ENCODE assay signal across 21 mouse cellular contexts in genomic region chr6:140268315-140269070, GRCm38 (mm10).
DNase-seq lines count a peak whose midpoint lies in the region; ATAC-seq lines count a peak whose summit lies in the region.
"Had no signal": no experiment of that assay in that cellular context is flagged by ENCODE, and none has a peak within 500 bp of the region (broad histone marks: within the 10 kb centered on the region; RNA-seq: fewer than 3 reads in every experiment).

No protein-coding gene starts in this region.

- no peak overlapping the region for H3K4me2 ChIP-seq in embryonic facial prominence, embryonic 14.5 days (ENCODE audit: low read depth, low read length)
- no peak overlapping the region for H3K4me2 ChIP-seq in limb, embryonic 12.5 days
- no peak overlapping the region for H3K4me2 ChIP-seq in hindbrain, embryonic 13.5 days
- H3K4me2 ChIP-seq: hindbrain, embryonic 14.5 days; liver, embryonic 11.5 days; lung, embryonic 15.5 days; midbrain, embryonic 13.5 days had no signal

- no peaks in the 10 kb centered on the region for H3K27me3 ChIP-seq in embryonic facial prominence, embryonic 14.5 days (replicated peaks; ENCODE audit: control insufficient read depth, insufficient read depth, low read length)
- H3K27me3 ChIP-seq in limb, embryonic 12.5 days: no peaks in the 10 kb centered on the region
- H3K27me3 ChIP-seq in hindbrain, embryonic 13.5 days: no peaks in the 10 kb centered on the region
- H3K27me3 ChIP-seq: lung, embryonic 15.5 days; midbrain, embryonic 13.5 days had no signal

- H3K27ac ChIP-seq in embryonic facial prominence, embryonic 14.5 days (replicated peaks; ENCODE audit: low read depth, low read length): peak overlapping the region; percentile 18; the same call in 1 of the 2 replicates
- H3K27ac ChIP-seq in limb, embryonic 12.5 days: no peak overlapping the region
- H3K27ac ChIP-seq in hindbrain, embryonic 13.5 days: no peak overlapping the region
- H3K27ac ChIP-seq: heart, embryonic 10.5 days; hindbrain, embryonic 14.5 days; lung, embryonic 15.5 days; midbrain, embryonic 13.5 days had no signal

- peak; percentile 12 for DNase-seq in embryo, embryonic 10 days (ENCODE audit: low spot score)
- DNase-seq in embryo, embryonic 10.5 days (ENCODE audit: low spot score): no peak
- DNase-seq in brain, adult 2 months (ENCODE audit: low read depth, low spot score): peak; percentile 22
- peak; percentile 64 for DNase-seq in embryonic facial prominence, embryonic 14.5 days (ENCODE audit: low spot score)
- no peak for DNase-seq in right cerebral cortex, adult 18-20 months
- no peak for DNase-seq in ovary, postnatal 14 days (ENCODE audit: low spot score)
- DNase-seq: cerebellum, postnatal 14 days; gastrocnemius, postnatal 25 days; heart, postnatal 10 days; kidney, adult 18-20 months; kidney, postnatal 10 days; thymus, adult 18-20 months had no signal

- peaks cover 5% of the 10 kb centered on the region for H3K4me1 ChIP-seq in embryonic facial prominence, embryonic 14.5 days (ENCODE audit: control insufficient read depth, insufficient read depth, low read length)
- 0 out of 2 replicates have a peak, but pooled peaks cover 4% of the 10 kb centered on the region for H3K4me1 ChIP-seq in limb, embryonic 12.5 days (replicated peaks)
- H3K4me1 ChIP-seq in hindbrain, embryonic 13.5 days (replicated peaks): peaks cover 4% of the 10 kb centered on the region; the same call in 1 of the 2 replicates
- H3K4me1 ChIP-seq: heart, embryonic 10.5 days; lung, embryonic 15.5 days had no signal

- 0 out of 2 replicates have a peak, but pooled peaks have one; percentile 57 for ATAC-seq in embryonic facial prominence, embryonic 14.5 days (ENCODE audit: low read depth)
- peak; percentile 54; the same call in 1 of the 2 replicates for ATAC-seq in limb, embryonic 12.5 days (ENCODE audit: insufficient number of reproducible peaks, insufficient read depth, low FRiP score, low TSS enrichment, low read depth)
- ATAC-seq in hindbrain, embryonic 13.5 days (ENCODE audit: low FRiP score): no peak
- ATAC-seq: CD4-positive, CD25-positive, alpha-beta regulatory T cell, adult 4 months had no signal

- H3K9me3 ChIP-seq in embryonic facial prominence, embryonic 14.5 days (ENCODE audit: control insufficient read depth, low read length): 0 out of 2 replicates have a peak, but pooled peaks cover 4% of the 10 kb centered on the region
- H3K9me3 ChIP-seq in limb, embryonic 12.5 days: no peaks in the 10 kb centered on the region
- no peaks in the 10 kb centered on the region for H3K9me3 ChIP-seq in hindbrain, embryonic 13.5 days
- H3K9me3 ChIP-seq: heart, embryonic 10.5 days; lung, embryonic 15.5 days; midbrain, embryonic 13.5 days had no signal

- no peaks in the 10 kb centered on the region for H3K36me3 ChIP-seq in embryonic facial prominence, embryonic 14.5 days (ENCODE audit: control insufficient read depth, insufficient read depth, low read length)
- no peaks in the 10 kb centered on the region for H3K36me3 ChIP-seq in limb, embryonic 12.5 days
- H3K36me3 ChIP-seq in hindbrain, embryonic 13.5 days: no peaks in the 10 kb centered on the region
- H3K36me3 ChIP-seq: G1E; heart, embryonic 10.5 days; lung, embryonic 15.5 days; midbrain, embryonic 13.5 days had no signal

- H3K9ac ChIP-seq in embryonic facial prominence, embryonic 14.5 days (ENCODE audit: low read depth, low read length): no peak overlapping the region
- H3K9ac ChIP-seq in limb, embryonic 12.5 days (replicated peaks): no peak overlapping the region
- H3K9ac ChIP-seq in hindbrain, embryonic 13.5 days: no peak overlapping the region
- H3K9ac ChIP-seq: hindbrain, embryonic 14.5 days; lung, embryonic 15.5 days; midbrain, embryonic 13.5 days had no signal

- H3K4me3 ChIP-seq in embryonic facial prominence, embryonic 14.5 days (ENCODE audit: low read depth, low read length): no peak overlapping the region
- no peak overlapping the region for H3K4me3 ChIP-seq in limb, embryonic 12.5 days (replicated peaks)
- no peak overlapping the region for H3K4me3 ChIP-seq in hindbrain, embryonic 13.5 days
- H3K4me3 ChIP-seq: heart, embryonic 10.5 days; lung, embryonic 15.5 days; midbrain, embryonic 13.5 days had no signal

- WGBS in embryonic facial prominence, embryonic 14.5 days: 15% methylated on average over 11 of the region's 11 CpGs
- WGBS in limb, embryonic 12.5 days: 25% methylated on average over 11 of the region's 11 CpGs
- 26% methylated on average over 11 of the region's 11 CpGs for WGBS in hindbrain, embryonic 13.5 days

Comparison
In these comparisons a context has a peak if more than half of its experiments do, and no peak if none do; other contexts are left out.
1. DNase-seq: peak in embryo, embryonic 10 days (single experiment), brain, adult 2 months (single experiment) and embryonic facial prominence, embryonic 14.5 days (single experiment); none in embryo, embryonic 10.5 days (single experiment), right cerebral cortex, adult 18-20 months (single experiment) and ovary, postnatal 14 days (single experiment).